Mouse (Mus musculus) G1E (cell line): ENCODE data around the gene Cmah.

Experiments used
- CTCF ChIP-seq: IDR thresholded peaks from 2 replicates; pipeline ENCODE4 v1.5.1; 2012; ENCODE audit warnings: low read depth, low read length, inconsistent platforms, mixed read lengths
- GATA1 ChIP-seq: IDR thresholded peaks from 2 replicates; pipeline ENCODE4 v1.6.1; 2012; ENCODE audit warnings: borderline replicate concordance, low read length, inconsistent platforms, mixed read lengths
- GATA2 ChIP-seq: IDR thresholded peaks from 2 replicates; pipeline ENCODE4 v1.6.1; 2012; ENCODE audit warnings: low read depth, low read length, inconsistent platforms, borderline replicate concordance
- POLR2AphosphoS5 ChIP-seq: IDR thresholded peaks from 2 replicates; pipeline ENCODE4 v1.6.1; 2012; ENCODE audit warnings: low read depth, low read length, inconsistent platforms; ENCODE audit not compliant: insufficient replicate concordance
- TAL1 ChIP-seq: conservative IDR thresholded peaks from 2 replicates; pipeline ENCODE4 v1.6.1; 2012; ENCODE audit warnings: low read depth, low read length, inconsistent platforms, mixed read lengths

GRCm38 (mm10) chr13:24523587-24524221 lies 196.5 kb downstream of the Cmah start:
- TF ChIP-seq POLR2AphosphoS5: no peak
- no peak for TF ChIP-seq CTCF
- TF ChIP-seq GATA1: no peak
- no peak for TF ChIP-seq GATA2
- no peak for TF ChIP-seq TAL1
